Mouse (Mus musculus) splenic B cell, adult 2 months (primary cell): Measurements from ENCODE around the gene Hmg20a.
"Not testable (repeated sequence)": the region's sequence is repeated elsewhere in the genome, so short reads cannot be mapped to it uniquely, and the experiment has no call there.

Source experiments
- DNase-seq: peaks from one replicate; pipeline ENCODE4 v3.0.0-alpha.2; 2011; ENCODE audit warnings: low read depth, low spot score
- H3K27me3 ChIP-seq: 2 replicates; pipeline ENCODE4 v1.6.1; 2012; ENCODE audit warnings: mild to moderate bottlenecking, low read length, moderate library complexity, mixed read lengths; ENCODE audit not compliant: control insufficient read depth, poor library complexity, insufficient read depth, severe bottlenecking
- H3K36me3 ChIP-seq: 2 replicates; pipeline ENCODE4 v1.6.1; 2012; ENCODE audit warnings: mild to moderate bottlenecking, low read length, moderate library complexity, mixed read lengths; ENCODE audit not compliant: control insufficient read depth, poor library complexity, insufficient read depth, severe bottlenecking

Gene Hmg20a

GRCm38 (mm10) chr9:56420236-56420635 is 1.8 kb downstream of the Hmg20a start:
- no peaks in the 10 kb centered on the region for H3K36me3 ChIP-seq
- no peak for DNase-seq
- no peaks in the 10 kb centered on the region for H3K27me3 ChIP-seq

DNA sequence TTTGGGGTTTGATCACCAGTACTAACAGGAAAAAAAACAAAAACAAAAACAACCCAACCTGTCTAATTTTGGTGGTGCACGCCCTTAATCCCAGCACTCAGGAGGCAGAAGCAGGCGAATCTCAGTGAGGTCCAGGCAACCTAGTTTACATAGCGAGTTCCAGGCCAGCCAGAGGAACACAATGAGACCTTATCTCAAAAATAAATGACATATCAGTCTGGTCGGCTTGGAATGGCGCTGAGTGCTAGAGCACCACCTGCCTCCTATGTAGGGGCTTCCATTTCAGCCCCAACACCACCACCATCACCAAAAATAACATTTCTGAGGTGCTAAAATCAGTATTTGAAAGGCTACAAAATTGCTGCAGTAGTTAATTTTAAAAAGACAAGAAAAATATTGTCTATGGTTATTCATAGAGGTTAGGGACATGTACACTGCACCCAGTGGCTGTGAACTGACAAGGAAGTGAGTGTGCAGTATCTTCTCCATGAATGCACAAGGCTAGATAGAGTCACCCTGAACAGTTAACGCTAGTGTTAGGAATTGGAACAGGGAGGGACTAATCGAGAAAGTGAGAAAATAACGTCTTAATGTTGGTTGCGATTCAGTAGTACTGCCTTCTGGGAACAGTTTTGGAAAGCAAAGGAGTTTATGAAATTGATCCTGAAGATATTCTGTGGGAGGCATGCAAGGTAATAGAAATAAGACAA is 2.6 kb downstream of the Hmg20a start:
- Histone ChIP-seq H3K36me3 (no peaks in the 10 kb centered on the region), H3K27me3 (no peaks in the 10 kb centered on the region)
- no peak for DNase-seq

DNA sequence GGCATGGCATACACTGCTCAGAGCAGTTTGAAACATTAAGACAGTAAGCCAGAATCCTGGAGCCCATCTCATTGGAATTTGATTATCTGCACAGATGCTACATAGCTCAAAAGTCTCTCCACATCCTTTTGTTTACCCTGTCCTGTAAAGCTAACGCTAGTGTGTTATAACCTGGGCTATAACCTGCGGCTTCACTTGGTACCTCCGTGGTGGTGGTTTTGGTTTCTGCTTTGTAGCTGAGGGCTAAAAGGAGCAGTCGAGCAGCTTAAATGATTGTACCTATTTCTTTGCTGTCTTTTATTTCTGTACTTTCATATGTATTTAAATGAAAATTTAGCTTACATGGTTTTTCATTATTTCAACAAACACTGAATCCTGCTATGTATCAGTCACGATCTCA is 3.6 kb downstream of the Hmg20a start:
- DNase-seq, result no peak
- Histone ChIP-seq H3K36me3 (no peaks in the 10 kb centered on the region), H3K27me3 (no peaks in the 10 kb centered on the region)

GRCm38 (mm10) chr9:56424861-56425260 is 6.5 kb downstream of the Hmg20a start:
- DNase-seq, result peak; percentile 10
- Histone ChIP-seq H3K27me3 (no peaks in the 10 kb centered on the region), H3K36me3 (0 out of 2 replicates have a peak, but pooled peaks cover 3% of the 10 kb centered on the region)

GRCm38 (mm10) chr9:56435821-56436526 is 17.6 kb downstream of the Hmg20a start:
- DNase-seq, result no peak
- 0 out of 2 replicates have a peak, but pooled peaks cover 3% of the 10 kb centered on the region for H3K36me3 ChIP-seq
- H3K27me3 ChIP-seq, result no peaks in the 10 kb centered on the region

- H3K36me3 ChIP-seq, DNase-seq, H3K27me3 ChIP-seq: not testable (repeated sequence)
These were observed 19.0 kb downstream of the Hmg20a start for GRCm38 (mm10) chr9:56437300-56437892.

DNA sequence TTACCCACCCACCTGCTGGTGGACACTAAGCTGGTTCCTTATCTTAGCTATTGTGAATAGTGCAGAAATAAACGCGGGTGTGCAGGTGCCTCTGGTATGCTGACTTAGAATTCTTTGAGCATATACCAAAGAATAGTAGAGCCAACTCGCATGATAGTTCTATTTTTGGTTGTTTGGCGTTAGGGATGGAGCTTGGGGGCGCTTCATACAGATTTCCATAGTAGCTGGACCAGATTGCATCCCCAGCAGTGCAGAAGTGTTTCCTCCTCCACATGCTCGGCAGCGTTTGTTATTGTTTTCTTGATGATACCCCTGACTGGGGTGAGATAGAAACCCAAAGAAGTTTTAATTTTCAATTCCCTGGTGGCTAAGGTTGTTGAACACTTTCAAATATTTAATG is 21.3 kb downstream of the Hmg20a start:
- H3K36me3 ChIP-seq, result 0 out of 2 replicates have a peak, but pooled peaks cover 3% of the 10 kb centered on the region
- H3K27me3 ChIP-seq, result no peaks in the 10 kb centered on the region
- DNase-seq, result no peak

DNA sequence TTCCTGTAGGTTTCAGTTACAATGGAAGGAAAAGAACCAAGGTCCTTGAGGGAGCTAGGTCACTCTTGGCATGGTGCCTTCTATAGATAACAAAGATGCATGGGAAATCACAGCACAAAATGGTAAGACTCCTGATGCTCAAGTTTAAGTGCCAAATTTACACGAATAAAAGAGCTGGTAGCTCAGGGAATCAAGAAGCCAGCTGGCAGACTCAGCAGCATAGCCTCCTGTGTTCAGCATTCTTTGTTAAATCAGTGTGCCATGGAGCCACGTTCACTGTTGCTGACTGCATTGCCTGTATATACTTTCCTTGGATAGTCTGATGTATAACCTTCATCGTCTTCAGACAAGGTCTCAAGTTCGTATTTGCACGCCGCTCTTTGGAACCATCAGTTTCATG is 33.2 kb downstream of the Hmg20a start:
- Histone ChIP-seq H3K27me3 (no peaks in the 10 kb centered on the region), H3K36me3 (0 out of 2 replicates have a peak, but pooled peaks cover 2% of the 10 kb centered on the region)
- no peak for DNase-seq

DNA sequence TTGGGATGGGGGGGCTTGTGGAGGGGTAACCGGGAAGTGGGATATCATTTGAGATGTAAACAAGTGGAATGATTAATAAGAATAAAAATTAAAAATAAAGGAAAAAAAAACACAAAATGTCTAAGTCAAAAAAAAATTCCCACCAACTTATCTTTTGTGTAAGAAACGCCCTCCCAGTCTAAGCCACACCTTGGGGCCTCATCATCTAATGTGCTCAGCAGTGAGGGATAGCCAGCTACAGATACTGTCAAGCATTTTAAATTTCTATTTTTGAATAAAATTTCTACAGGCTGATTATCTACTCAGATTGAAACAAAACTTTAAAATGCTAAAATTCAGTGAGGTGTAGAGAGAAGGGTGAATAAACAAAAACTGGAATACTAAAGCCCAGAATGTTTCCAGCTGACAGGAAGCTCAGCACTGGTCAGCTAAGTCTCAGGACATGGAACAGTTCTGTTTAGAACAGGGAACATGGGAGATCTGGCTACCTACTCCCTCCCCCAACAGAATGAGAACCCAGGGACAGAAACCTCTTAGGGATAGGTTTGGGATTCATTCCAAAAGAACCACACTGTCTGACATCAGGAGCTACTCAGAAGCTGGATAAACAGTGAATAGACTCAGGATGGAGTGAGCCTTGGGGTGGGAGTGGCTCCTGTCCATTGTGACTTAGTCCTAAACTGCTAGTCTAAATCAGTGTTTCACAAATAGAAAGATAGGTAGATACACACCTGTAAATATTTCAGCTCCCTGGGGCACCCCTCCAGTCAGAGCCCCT is 34.8 kb downstream of the Hmg20a start:
- H3K27me3 ChIP-seq, result no peaks in the 10 kb centered on the region
- H3K36me3 ChIP-seq, result 0 out of 2 replicates have a peak, but pooled peaks cover 2% of the 10 kb centered on the region
- no peak for DNase-seq

GRCm38 (mm10) chr9:56456426-56456825 is 38.0 kb downstream of the Hmg20a start:
- no peak for DNase-seq
- Histone ChIP-seq H3K27me3 (no peaks in the 10 kb centered on the region), H3K36me3 (peaks cover 3% of the 10 kb centered on the region; the same call in 1 of the 2 replicates)

DNA sequence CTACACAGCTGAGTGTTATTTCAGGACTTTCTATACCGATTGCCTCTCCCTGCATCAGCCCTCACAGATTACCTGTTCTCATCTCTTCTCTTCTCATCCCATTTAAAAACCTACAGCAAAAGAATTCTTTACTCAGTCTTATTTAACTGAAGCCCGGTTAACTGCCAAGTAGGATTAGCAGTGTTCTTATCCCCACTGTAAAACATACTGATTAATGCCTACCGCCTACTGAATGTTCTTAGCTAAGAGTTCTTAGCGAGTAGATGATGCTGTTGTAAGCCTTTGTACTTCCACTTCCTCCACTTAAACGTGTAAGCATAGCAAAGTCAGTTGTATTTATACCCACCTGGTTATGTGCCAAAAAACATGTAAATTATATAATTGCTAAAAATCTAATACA is 42.6 kb downstream of the Hmg20a start:
- Histone ChIP-seq H3K36me3 (peaks cover 3% of the 10 kb centered on the region; the same call in 1 of the 2 replicates), H3K27me3 (no peaks in the 10 kb centered on the region)
- DNase-seq, result no peak

GRCm38 (mm10) chr9:56462606-56463005 is 44.2 kb downstream of the Hmg20a start:
- DNase-seq, result no peak
- Histone ChIP-seq H3K27me3 (no peaks in the 10 kb centered on the region), H3K36me3 (peaks cover 2% of the 10 kb centered on the region; the same call in 1 of the 2 replicates)

GRCm38 (mm10) chr9:56463046-56463445 is 44.6 kb downstream of the Hmg20a start:
- no peak for DNase-seq
- H3K36me3 ChIP-seq, result peaks cover 2% of the 10 kb centered on the region; the same call in 1 of the 2 replicates
- H3K27me3 ChIP-seq, result no peaks in the 10 kb centered on the region

DNA sequence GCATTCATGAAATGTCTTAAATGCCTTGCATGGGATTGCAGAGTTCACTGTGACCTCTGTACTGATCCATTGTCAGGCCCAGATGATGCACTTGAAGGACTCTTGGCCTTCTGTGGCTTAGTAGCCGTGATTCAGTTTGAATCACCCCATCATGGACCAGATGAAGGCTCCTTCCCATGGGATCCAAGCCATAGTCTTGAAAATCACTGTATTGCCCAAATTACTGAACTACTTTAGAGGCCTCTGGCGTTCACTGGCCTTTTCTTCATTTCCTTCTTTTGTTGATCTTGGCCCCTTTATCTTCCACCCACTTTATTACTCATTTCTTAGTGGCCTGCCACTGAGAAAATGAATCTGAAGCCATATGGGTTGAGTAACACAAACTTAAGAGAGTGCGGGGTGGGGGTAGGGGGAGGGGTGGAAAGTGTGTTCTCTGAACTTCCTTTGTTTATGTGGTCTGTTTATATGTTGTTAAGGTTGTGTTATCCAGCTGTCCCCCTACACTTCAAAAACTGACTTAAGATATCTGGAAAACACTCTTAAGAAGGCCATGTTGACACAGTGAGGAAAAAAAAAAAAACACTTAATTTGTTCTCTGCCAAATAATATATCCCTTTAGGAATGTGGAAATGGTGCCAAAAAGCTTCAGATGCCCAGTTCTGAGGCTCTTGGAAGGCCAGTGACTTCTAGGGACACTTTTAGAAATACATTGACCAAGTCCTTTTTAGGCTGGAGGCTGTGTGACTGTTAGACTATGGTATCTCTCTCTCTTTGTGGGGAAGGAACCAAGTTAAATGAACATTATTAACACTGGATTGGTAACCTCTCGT is 45.5 kb downstream of the Hmg20a start:
- peaks cover 2% of the 10 kb centered on the region; the same call in 1 of the 2 replicates for H3K36me3 ChIP-seq
- DNase-seq, result no peak
- no peaks in the 10 kb centered on the region for H3K27me3 ChIP-seq
